Mouse (Mus musculus): ENCODE measurements around the gene Stxbp1.

DNA sequence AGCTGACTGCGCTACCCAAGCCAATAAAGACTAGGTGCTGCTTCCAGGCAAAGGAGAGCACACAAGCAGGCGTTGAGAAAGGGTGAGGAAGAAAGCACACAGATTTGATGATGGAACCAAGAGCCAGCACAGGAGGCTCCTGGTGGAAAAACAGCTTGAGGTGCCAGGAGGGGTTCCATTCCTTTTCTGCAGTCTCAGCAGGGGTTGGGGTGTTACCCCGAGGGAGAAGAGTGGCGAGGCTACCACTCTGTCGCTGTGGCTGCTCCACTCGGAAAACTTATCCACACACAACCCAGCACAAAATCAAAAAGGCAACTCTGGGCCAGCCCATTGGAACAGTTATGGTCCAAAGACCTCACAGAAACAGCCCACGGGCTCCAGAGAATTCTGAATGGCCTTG lies 29.5 kb downstream of the Stxbp1 start:
- TF ChIP-seq POLR2A (IDR thresholded peaks at IDR 0.05; ENCODE audit: low read depth, low read length) (no peak), CTCF (IDR thresholded peaks at IDR 0.05; ENCODE audit: extremely low read depth, insufficient read depth, insufficient read length, insufficient replicate concordance) (no peak)
